Mouse (Mus musculus): Measurements from ENCODE around the gene Abhd14a.

GRCm38 (mm10) chr9:106457163-106457559, 9.7 kb upstream of the Abhd14a start:
- TF ChIP-seq GATA1 (IDR thresholded peaks at IDR 0.05; ENCODE audit: low read depth, low read length) (no peak), POLR2AphosphoS5 (IDR thresholded peaks at IDR 0.05; ENCODE audit: borderline replicate concordance, low read depth, low read length) (no peak), EP300 (IDR thresholded peaks at IDR 0.05; ENCODE audit: low read depth in 1 of 2, low read length in 2 of 2) (no peak), POLR2A (IDR thresholded peaks at IDR 0.05; ENCODE audit: control insufficient read depth in 1 of 2, insufficient read depth in 1 of 2, low read depth in 1 of 2, low read length in 2 of 2, poor library complexity in 1 of 2) (no peak), CTCF (IDR thresholded peaks at IDR 0.05 in 2 of 3, conservative IDR thresholded peaks at IDR 0.05 in 1 of 3; ENCODE audit: control insufficient read depth in 1 of 3, insufficient read depth in 1 of 3, low read depth in 2 of 3, low read length in 3 of 3, poor library complexity in 1 of 3, severe bottlenecking in 1 of 3) (no peak), RAD21 (IDR thresholded peaks at IDR 0.05; ENCODE audit: low read depth, low read length) (no peak), MEF2A (IDR thresholded peaks at IDR 0.05; ENCODE audit: extremely low read depth, insufficient replicate concordance, low read depth, low read length, poor library complexity, severe bottlenecking) (no peak), RCOR1 (IDR thresholded peaks at IDR 0.05; ENCODE audit: low read depth, low read length) (no peak), ELF1 (IDR thresholded peaks at IDR 0.05; ENCODE audit: low read depth, low read length) (no peak)

Measured in MEL (cell line).